Mouse (Mus musculus) right cerebral cortex, postnatal 25 days (tissue): ENCODE measurements around the gene Rusc2.

Experiments used
- DNase-seq: peaks from one replicate; pipeline ENCODE4 v3.0.0; 2022

The Rusc2 gene

GRCm38 (mm10) chr4:43384541-43384940, 2.8 kb downstream of the Rusc2 start:
- no peak for DNase-seq

- no peak for DNase-seq
Observed at GRCm38 (mm10) chr4:43386932-43387331, 5.2 kb downstream of the Rusc2 start.

- DNase-seq: no peak
Observed at GRCm38 (mm10) chr4:43389390-43389789, 7.6 kb downstream of the Rusc2 start.

DNA sequence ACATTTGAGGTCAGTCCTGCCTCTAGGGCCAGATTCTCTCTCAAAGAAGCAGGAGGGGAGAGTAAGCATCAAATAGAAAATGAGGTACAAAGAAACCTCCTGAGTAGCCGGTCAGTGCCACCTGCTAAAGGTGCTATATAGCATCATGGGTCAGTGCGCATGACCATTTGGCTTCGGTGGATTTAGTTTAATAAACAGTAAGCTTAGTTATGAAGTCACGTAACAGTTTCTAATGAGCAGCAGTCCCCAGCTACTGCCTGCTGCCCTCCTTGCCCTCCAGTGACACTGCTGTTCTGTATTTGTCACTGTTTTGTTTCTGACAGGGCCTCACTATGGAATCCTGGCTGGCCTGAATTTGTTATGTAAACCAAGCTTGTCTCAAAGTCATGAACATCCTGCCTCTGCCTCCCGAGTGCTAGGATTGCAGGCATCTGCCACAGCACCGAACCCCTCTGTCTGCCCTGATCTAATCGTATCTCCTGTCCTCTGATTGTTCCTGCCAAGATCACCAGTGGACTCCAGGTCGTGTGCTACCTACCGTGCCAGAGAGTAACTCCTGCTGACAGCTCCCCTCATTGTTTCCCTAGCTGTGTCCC, 8.2 kb downstream of the Rusc2 start:
- no peak for DNase-seq

DNA sequence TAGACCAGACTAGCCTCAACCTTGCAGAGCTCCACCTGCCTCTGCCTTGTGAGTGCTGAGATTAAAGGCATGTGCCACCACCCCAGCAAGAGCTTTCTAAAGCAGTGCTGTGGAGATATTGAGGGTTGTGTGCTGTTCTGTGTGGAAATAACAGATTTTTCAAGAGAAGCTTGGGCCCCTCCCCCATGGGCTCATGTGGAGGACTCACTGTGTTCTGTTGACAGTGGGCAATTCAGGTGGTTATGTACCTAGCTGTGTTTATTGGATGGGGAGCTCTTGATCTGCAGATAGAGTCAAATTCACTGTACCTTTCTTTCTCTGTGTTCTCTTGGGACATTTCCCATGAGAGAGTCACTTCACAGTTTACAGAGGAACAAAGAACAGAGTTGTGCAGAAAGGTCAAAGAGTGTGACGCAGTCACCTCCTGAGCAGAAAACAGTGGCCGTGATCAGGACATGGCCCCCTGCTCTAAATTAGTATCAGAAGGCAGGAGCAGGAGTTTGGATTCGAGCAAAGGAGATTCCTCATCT, 9.8 kb downstream of the Rusc2 start:
- DNase-seq: no peak

DNA sequence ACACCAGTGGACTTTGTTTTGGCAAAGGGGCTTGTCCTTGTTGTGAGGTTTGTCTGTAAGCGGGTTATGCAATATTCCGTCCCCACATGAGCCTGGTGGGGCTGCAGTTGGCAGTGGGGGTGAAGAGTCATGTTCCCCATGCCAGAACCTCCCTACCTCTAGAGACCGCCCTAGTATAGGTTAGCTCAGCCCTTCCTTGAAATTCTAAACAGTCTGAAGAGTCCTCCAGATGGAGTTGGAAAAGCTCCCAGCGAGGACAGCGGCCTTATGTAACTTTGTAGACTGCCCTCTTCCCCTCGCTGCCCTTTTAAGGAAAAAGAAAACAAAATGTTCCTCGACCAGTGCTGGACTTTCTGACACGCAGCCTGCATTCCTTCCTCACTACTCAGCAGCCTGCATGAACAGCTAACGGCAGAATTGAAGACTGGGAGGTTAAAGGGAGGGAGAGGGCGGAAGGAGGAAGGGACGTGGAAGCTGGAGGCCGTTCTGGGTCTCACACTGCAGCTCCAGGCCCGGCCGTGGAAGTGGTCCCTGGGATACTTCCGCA, 12.6 kb downstream of the Rusc2 start:
- DNase-seq: no peak

GRCm38 (mm10) chr4:43395147-43395546, 13.4 kb downstream of the Rusc2 start:
- DNase-seq: no peak

- DNase-seq: no peak
Observed at GRCm38 (mm10) chr4:43395836-43396235, 14.1 kb downstream of the Rusc2 start.

DNA sequence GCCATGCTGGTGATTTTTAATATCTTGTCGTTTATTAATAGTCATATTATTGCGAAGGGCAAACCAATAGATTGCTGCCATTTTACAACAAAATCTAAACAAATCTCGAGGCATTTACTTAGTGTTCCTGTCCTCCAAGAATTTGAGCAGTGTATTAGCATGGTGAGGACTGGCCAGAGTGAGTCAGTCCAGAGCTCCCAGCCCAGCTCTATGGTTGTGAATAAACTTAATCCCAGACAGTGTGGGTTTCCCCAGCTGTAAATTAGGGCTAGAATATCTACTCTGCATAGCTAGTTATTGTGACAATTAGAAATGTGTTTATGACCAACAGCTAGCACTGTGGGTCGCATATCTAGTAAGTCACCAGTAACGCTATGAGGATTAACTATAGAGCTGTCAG, 14.6 kb downstream of the Rusc2 start:
- no peak for DNase-seq

DNA sequence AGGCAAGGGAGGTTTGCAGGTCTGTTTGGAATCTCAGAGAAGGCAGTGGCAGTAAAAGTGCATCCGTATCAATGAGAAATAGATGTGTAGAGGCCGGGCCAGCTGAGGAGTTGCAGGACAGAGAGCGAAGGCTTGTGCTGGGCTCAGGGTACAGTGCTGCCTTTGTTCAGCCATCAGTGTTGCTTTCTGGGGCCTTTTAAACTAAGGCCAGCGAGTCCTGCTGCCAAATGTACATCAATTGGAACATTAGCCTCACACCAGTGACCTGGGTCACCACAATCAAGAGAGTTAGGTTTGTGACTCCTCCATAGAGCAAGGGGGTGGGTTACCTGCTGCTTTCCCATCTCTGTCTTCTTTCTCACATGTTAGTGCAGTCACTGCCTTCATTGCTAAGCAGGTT, 16.2 kb downstream of the Rusc2 start:
- no peak for DNase-seq

DNA sequence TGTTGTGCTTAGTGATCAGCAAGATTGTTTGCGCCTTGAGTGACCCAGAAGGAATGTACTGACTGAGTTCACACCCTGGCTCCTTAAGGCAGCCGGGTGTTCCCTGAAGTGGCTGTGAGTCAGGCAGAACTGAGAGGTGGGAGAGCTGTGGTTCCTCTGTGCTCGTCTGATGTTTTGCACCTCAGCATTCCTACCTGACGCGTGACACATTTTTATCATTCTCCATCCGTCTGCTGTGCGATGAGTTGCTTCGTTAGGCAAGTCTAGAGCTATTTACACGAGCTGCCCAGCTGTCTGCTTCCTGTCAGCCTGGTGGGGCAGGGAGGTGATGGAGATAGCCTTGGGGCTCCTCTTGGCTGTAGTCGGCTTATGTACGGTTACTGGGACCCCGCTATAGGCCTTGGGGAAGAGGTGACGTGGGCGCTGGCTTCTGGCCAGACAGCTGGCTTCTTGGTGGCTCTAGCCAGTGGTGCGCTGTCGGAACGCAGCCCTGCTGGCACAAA, 17.1 kb downstream of the Rusc2 start:
- DNase-seq: peak; percentile 40

- no peak for DNase-seq
Observed at GRCm38 (mm10) chr4:43399391-43400131, 17.8 kb downstream of the Rusc2 start.

GRCm38 (mm10) chr4:43400976-43401375, 19.2 kb downstream of the Rusc2 start:
- DNase-seq: no peak

- DNase-seq: no peak
Observed at GRCm38 (mm10) chr4:43401486-43401885, 19.7 kb downstream of the Rusc2 start.

DNA sequence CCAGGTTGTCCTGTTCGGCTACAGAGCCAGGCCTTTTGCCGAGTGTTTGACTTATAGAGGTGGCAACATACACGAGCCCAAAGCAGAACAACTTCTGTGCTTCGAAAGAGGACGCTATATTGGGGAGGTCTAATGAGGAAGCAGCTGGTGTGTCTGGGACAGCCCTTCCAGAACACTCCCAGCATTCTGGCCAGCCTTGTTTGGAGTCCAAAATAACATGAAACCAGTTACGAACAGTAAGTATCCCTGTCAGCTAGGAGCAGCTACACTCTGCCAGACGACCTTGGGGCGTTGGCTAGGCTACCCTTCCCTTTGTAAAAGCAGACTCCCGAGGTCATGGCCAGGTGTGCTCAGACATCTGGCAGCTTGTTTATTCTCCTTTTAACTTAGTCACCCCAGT, 20.4 kb downstream of the Rusc2 start:
- DNase-seq: no peak

- DNase-seq: no peak
Observed at GRCm38 (mm10) chr4:43404697-43405096, 22.9 kb downstream of the Rusc2 start.

- DNase-seq: peak; percentile 75
Observed at GRCm38 (mm10) chr4:43406162-43406971, 24.6 kb downstream of the Rusc2 start.

DNA sequence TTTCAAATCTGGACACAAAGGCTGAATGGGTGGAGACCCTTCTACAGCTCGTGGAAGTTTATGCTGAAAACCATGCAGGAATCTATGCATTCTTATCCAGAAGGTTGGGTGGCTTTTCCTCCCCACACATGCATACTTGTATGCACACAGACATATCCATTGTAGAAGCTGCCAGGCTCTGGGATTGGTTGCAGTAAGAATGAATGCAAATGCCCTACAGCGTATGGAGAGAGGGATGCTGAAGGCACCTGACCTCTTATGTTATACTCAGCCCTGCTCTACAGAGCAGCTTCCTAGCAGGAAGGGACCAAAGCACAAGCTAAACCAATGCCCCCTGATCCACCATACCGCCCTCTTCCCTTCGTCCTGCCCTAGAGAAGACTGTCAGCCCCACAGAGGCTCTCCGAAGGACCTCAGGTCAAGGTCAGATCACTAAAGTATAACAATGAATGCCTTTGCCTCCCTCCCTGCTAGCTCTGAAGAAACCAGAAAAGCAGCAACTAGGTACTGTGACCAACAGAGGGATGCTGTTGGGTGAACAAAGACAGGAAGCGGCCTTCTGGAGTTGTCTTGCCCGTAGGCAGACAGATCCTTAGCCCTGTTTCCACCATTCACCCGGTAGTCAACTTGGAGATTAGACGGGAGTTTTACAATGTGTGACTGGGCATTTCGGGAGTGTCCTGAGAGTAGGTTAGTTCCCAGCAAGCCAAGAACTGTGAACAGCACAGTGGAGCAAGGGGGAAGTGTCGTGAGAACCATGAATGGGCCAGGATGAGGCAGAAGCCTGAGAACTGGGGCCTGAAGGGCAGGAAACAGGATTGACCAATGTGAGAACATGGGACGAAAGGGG, 25.5 kb downstream of the Rusc2 start:
- no peak for DNase-seq

- DNase-seq: no peak
Observed at GRCm38 (mm10) chr4:43414761-43415160, 33.0 kb downstream of the Rusc2 start.

GRCm38 (mm10) chr4:43415221-43416070, 33.7 kb downstream of the Rusc2 start:
- no peak for DNase-seq

DNA sequence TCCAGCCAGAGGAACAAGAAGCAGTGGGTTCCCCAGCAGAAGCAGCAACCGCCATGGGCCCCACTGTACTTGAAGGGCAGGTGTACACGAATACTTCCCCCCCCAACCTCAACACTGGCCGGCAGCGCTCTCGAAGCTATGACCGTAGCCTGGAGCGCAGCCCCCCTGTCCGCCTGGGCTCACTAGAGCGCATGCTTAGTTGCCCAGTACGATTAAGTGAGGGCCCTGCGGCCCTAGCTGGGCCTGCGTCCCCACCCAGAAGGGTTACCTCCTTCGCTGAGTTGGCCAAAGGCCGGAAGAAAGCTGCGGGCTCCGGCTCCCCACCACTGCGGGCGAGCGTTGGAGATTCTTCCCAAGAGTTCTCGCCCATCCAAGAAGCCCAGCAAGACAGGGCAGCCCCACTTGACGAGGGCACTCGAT, 34.3 kb downstream of the Rusc2 start:
- no peak for DNase-seq
